Mouse (Mus musculus) hindbrain, embryonic 12.5 days (tissue): ENCODE measurements at regions not wholly inside any gene's neighbourhood (a gene's known extent, or its start where the extent isn't known, plus 50 kb on each side); places are given as distances from the start of the nearest gene placed in this dataset. TPM values are rescaled to one million over a fixed set of nuclear protein-coding genes. Genes with fewer than 3 reads are reported as not detected.

Experiments
- ATAC-seq: fragments of 200-750 bp; cut with Nextera tagmentation; 2 replicates; pipeline ENCODE4 v1.8.0; 2017; ENCODE audit warnings: moderate TSS enrichment; ENCODE audit not compliant: low FRiP score
- H3K27ac ChIP-seq: fragments of 300-500 bp; sonication (generic); 2 replicates; pipeline ENCODE4 v1.5.1; 2016; ENCODE audit warnings: mild to moderate bottlenecking
- H3K27me3 ChIP-seq: fragments of 300-500 bp; sonication (generic); 2 replicates; pipeline ENCODE4 v1.6.1; 2016; ENCODE audit warnings: mild to moderate bottlenecking
- H3K36me3 ChIP-seq: fragments of 300-500 bp; sonication (generic); 2 replicates; pipeline ENCODE4 v1.6.1; 2016; ENCODE audit warnings: mild to moderate bottlenecking
- H3K4me1 ChIP-seq: fragments of 300-500 bp; sonication (generic); 2 replicates; pipeline ENCODE4 v1.6.1; 2016
- H3K4me2 ChIP-seq: fragments of 300-500 bp; sonication (generic); replicated peaks from 2 replicates; pipeline ENCODE4 v1.6.1; 2016; ENCODE audit warnings: mild to moderate bottlenecking
- H3K4me3 ChIP-seq: fragments of 300-500 bp; sonication (generic); 2 replicates; pipeline ENCODE4 v1.5.1; 2016; ENCODE audit warnings: mild to moderate bottlenecking
- H3K9ac ChIP-seq: fragments of 300-500 bp; sonication (generic); 2 replicates; pipeline ENCODE4 v1.6.1; 2016; ENCODE audit warnings: mild to moderate bottlenecking, moderate library complexity
- H3K9me3 ChIP-seq: fragments of 300-500 bp; sonication (generic); replicated peaks from 2 replicates; pipeline ENCODE4 v1.6.1; 2016; ENCODE audit warnings: mild to moderate bottlenecking
- WGBS: fragments of 180-500 bp; shearing (Covaris S2); methylation state at CpG from one replicate; pipeline ENCODE4 v1.1.7; 2016; 5-methylcytosine and 5-hydroxymethylcytosine counted together
- microRNA-seq: library from miRNA; unstranded; fragments of <30 nt; microRNA quantifications from one replicate; pipeline ENCODE4, GENCODE M21; 2017

DNA sequence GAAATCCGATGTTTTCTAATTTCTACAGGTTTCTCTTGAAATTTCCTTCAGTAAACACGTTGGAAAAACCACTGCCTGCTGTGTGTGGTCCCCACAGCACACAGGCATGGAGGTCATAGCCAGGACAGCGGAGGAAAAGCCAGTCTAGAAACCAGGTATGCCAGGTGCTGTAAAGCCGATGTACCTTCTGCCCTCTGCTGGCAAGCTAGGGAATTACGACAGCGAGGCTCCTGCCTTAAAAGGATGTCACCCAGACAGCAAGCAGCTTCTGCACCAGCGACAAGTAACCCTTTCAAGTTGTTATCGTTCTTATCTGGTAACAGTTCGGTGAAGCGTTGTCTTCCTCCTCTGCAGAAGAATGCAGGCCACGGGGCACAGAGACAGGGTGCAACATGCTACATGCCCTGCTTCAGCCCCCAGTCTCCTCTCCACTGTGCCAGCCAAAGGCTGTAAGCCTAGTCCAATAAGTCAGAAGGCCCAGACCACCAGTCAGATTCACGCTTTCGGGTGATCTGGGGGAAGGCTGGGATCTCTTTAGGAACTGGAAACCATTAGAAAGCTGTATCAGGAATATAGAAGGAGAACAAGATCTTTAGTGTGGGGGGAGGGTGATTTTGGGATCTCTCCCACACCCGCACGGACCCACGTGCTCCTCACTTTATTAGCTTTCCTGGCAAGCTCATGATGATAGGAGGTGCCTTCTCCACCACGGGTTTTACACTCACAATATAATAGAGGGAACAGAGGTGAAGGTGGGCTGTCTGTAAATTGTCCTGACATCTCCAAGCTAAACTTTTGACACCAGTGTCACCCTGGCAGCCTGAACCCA is 79.9 kb upstream of the Elac2 start:
- no peak overlapping the region for H3K4me3 ChIP-seq
- H3K9me3 ChIP-seq = no peaks in the 10 kb centered on the region
- no peak overlapping the region for H3K9ac ChIP-seq
- H3K36me3 ChIP-seq = no peaks in the 10 kb centered on the region
- no peak overlapping the region for H3K27ac ChIP-seq
- ATAC-seq = no peak
- WGBS = 39% methylated on average over 17 of the region's 17 CpGs
- no peaks in the 10 kb centered on the region for H3K27me3 ChIP-seq
- no peak overlapping the region for H3K4me2 ChIP-seq
- H3K4me1 ChIP-seq = 0 out of 2 replicates have a peak, but pooled peaks cover 5% of the 10 kb centered on the region

DNA sequence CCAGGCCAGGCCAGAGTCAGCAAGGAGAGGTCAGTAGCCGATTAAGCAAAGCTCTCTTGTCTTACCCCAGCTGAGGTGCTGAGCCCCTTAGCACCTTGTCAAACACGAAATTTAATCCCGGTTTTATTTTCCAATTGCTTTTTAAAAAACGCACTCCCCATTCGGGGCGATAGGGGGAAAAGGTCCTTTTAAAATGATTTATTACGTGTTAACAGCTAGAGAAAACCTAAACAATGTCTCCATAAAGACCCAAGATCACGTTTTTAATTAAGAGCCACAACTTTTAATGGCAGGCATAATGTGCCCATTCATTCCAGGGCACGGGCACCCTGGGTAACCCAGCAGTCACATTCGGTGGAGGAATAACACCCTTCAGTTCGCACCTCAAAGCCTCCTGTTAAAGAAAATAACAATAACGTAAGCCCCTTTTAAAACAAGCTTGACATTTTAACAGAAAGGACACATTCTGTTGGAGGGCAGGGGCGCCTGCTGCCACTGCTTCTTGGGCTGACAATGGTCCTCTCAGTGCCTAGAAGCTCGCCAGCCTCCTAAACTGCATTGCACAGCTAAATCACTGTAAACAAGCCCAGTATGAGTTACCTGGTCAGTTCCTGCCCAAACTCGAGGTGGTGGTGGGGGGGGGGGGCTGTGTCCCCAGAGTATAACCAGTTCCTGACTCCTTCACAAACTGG is 79.1 kb upstream of the Elac2 start:
- ATAC-seq = no peak
- Histone ChIP-seq H3K4me2 (no peak overlapping the region), H3K4me1 (0 out of 2 replicates have a peak, but pooled peaks cover 5% of the 10 kb centered on the region), H3K27ac (no peak overlapping the region), H3K27me3 (no peaks in the 10 kb centered on the region), H3K4me3 (no peak overlapping the region), H3K9me3 (no peaks in the 10 kb centered on the region), H3K36me3 (no peaks in the 10 kb centered on the region), H3K9ac (no peak overlapping the region)
- WGBS = 52% methylated on average over 15 of the region's 15 CpGs

DNA sequence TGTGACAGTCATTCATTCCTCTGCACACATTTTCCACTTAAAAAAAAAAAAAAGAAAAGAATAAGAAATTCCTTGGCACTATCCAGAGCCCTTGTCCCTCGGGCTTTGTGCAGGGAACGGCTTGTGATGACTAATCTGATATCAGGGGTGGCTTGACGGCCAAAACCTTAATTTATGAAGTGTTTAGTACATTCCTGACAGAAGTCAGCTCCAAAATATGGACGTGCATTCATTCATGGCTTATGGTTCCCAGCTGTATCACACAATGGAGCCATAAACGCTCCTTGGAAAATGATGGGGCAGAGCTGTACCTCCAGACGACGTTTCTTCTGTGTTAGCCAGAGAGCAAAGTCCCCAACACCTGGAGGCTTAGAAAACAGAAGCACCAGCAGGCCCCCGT is 62.1 kb upstream of the Elac2 start:
- Histone ChIP-seq H3K4me2 (no peak overlapping the region), H3K4me1 (no peaks in the 10 kb centered on the region), H3K9me3 (no peaks in the 10 kb centered on the region), H3K9ac (no peak overlapping the region), H3K27me3 (no peaks in the 10 kb centered on the region), H3K27ac (no peak overlapping the region), H3K4me3 (no peak overlapping the region), H3K36me3 (no peaks in the 10 kb centered on the region)
- no peak for ATAC-seq
- WGBS = 77% methylated on average over 8 of the region's 8 CpGs

DNA sequence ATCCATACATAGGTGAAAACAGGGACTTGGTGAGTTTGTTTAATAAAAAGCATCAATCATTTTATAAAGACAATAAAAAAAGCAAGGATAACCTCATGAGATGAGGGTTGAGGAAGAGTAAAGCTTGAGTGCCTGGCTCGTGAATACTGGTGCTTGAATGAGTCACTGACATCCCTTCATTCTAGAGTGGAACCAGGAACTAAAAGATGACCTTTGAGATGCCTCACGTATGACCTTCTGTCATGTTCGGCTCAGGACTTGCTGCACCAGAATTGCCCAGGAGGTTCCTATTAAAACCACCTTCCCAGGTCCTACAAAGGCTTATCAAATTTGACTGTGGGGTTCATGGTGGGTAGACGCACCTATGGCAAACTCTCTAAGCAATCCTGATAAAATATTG is 61.5 kb upstream of the Elac2 start:
- Histone ChIP-seq H3K36me3 (no peaks in the 10 kb centered on the region), H3K9ac (no peak overlapping the region), H3K4me3 (no peak overlapping the region), H3K9me3 (no peaks in the 10 kb centered on the region), H3K4me1 (no peaks in the 10 kb centered on the region), H3K27me3 (no peaks in the 10 kb centered on the region), H3K4me2 (no peak overlapping the region), H3K27ac (no peak overlapping the region)
- WGBS = 88% methylated on average over 4 of the region's 4 CpGs
- no peak for ATAC-seq

DNA sequence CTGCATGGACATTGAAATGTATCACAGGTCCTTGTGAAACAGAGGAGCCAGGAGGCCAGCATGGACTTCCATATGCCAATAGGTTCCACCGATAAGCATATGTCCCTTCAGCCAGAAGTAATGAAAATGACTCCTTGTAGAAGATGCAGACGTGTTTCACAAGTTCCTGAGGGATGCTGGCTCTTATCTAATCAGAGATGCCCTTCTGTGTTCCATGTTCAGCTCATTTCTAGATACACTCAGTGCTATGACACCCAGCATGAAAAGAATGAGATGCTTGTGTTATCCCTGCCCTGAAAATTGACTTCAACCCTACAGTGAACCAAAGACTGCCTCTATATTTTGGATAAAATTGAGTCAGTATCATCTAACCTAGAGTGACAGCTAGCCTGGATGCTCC is 53.8 kb upstream of the Elac2 start:
- Histone ChIP-seq H3K9me3 (no peaks in the 10 kb centered on the region), H3K4me3 (no peak overlapping the region), H3K4me1 (no peaks in the 10 kb centered on the region), H3K4me2 (no peak overlapping the region), H3K36me3 (no peaks in the 10 kb centered on the region), H3K27ac (no peak overlapping the region), H3K27me3 (no peaks in the 10 kb centered on the region), H3K9ac (no peak overlapping the region)
- no peak for ATAC-seq
- 79% methylated on average over 2 of the region's 2 CpGs for WGBS

DNA sequence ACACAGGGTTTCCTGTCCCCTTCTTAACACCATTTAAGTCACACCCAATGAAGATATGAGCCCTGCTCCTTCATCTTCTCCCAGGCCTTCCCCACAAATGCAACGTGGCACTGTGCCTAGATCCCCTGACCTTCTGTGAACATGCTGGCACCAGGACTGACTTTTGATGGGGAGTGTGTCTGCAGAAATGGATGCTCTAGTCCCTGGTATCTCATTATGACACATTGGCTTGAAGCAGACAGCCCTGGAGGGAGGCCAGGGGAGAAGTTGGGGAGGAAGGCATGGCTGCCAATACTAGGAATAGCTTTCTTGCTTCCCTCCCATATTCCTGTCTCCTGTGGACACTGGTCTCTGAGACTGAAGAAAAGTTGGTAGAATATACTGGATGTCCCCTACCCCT is 52.9 kb upstream of the Elac2 start:
- H3K27me3 ChIP-seq = no peaks in the 10 kb centered on the region

More for the DNA sequence above, 52.9 kb upstream of the Elac2 start:
- no peak for ATAC-seq
- WGBS = 73% methylated on average over 1 of the region's 1 CpGs
- H3K9me3 ChIP-seq = no peaks in the 10 kb centered on the region
- H3K4me2 ChIP-seq = no peak overlapping the region
- no peak overlapping the region for H3K27ac ChIP-seq
- H3K36me3 ChIP-seq = no peaks in the 10 kb centered on the region
- no peak overlapping the region for H3K4me3 ChIP-seq
- H3K4me1 ChIP-seq = no peaks in the 10 kb centered on the region
- no peak overlapping the region for H3K9ac ChIP-seq

Small RNA genes lying in the stretch of these regions (microRNA-seq; reads per million reads assigned to microRNA genes)
- gene Gm24275 = not detected
